11 mouse cellular contexts compared by ENCODE assay signal in the genomic region with DNA sequence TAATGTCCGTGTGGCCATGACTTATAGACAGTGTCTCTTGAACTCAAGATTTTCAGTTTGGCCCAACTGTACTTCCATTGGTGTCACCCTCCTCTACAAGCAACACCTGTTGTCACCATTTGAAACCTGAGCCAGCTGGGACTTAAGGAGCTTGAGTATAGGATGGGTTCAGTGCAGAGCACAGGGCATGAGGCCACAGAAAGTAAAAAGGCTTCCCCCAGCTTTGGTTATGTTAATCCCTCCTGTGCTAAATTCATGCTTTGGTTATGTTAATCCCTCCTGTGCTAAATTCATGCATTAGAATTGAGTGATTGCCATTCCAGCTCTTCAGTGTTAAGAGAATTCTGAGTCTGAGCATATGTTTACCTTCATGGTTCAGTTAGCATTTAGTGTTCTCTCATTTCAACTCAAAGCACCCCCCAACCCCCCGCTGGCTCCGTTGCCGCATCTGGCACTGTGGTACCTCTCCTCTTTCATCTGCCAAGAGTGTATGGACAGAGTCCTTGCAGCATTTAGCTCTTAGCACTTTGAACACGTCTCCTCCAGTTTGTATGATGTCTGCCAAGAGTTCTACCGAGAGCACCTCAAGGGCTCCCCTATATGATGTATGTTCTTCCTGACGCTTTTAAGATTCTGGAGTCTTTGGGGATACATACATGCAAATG. TPM values are rescaled to one million over a fixed set of nuclear protein-coding genes. Genes with fewer than 3 reads are reported as not detected.
"Had no signal": no experiment of that assay in that cellular context is flagged by ENCODE, and none has a peak within 500 bp of the region (broad histone marks: within the 10 kb centered on the region; RNA-seq: fewer than 3 reads in every experiment).

No protein-coding gene starts in this region.

RNA-seq across cellular contexts. Expression of a gene that starts 25.7 kb away (rescaled TPM):
- total RNA-seq: liver, adult 2 months; megakaryocyte progenitor cell, adult 5-6 weeks; midbrain, postnatal 0 days had no signal
- polyA plus RNA-seq: limb, embryonic 12.5 days; liver, adult 2 months; liver, embryonic 15.5 days; lung, adult 2 months; lung, postnatal 0 days; midbrain, postnatal 0 days; neural tube, embryonic 14.5 days; spleen, adult 2 months; stomach, embryonic 15.5 days; urinary bladder, adult 2 months had no signal
